Mouse (Mus musculus) limb, embryonic 15.5 days (tissue): ENCODE data around the gene Ryr2. TPM values are rescaled to one million over a fixed set of nuclear protein-coding genes. Genes with fewer than 3 reads are reported as not detected.

ENCODE experiments used
- ATAC-seq: fragments of 200-750 bp; cut with Nextera tagmentation; 2 replicates; pipeline ENCODE4 v1.8.0; 2017; ENCODE audit warnings: low read depth, moderate TSS enrichment; ENCODE audit not compliant: insufficient number of reproducible peaks, low FRiP score, low TSS enrichment
- H3K27ac ChIP-seq: fragments of 300-500 bp; sonication (generic); 2 replicates; pipeline ENCODE4 v1.5.1; 2015; ENCODE audit warnings: moderate library complexity, mild to moderate bottlenecking, inconsistent platforms
- H3K27me3 ChIP-seq: fragments of 300-500 bp; sonication (generic); 2 replicates; pipeline ENCODE4 v1.6.1; 2015; ENCODE audit warnings: inconsistent platforms
- H3K36me3 ChIP-seq: fragments of 300-500 bp; sonication (generic); 2 replicates; pipeline ENCODE4 v1.6.1; 2015; ENCODE audit warnings: inconsistent platforms
- H3K4me1 ChIP-seq: fragments of 300-500 bp; sonication (generic); 2 replicates; pipeline ENCODE4 v1.6.1; 2015; ENCODE audit warnings: inconsistent platforms
- H3K4me2 ChIP-seq: fragments of 300-500 bp; sonication (generic); 2 replicates; pipeline ENCODE4 v1.6.1; 2015; ENCODE audit warnings: mild to moderate bottlenecking, inconsistent platforms
- H3K4me3 ChIP-seq: fragments of 300-500 bp; sonication (generic); 2 replicates; pipeline ENCODE4 v1.5.1; 2015; ENCODE audit warnings: mild to moderate bottlenecking, inconsistent platforms
- H3K9ac ChIP-seq: fragments of 300-500 bp; sonication (generic); 2 replicates; pipeline ENCODE4 v1.6.1; 2015; ENCODE audit warnings: inconsistent platforms
- H3K9me3 ChIP-seq: fragments of 300-500 bp; sonication (generic); 2 replicates; pipeline ENCODE4 v1.6.1; 2016; ENCODE audit warnings: inconsistent platforms
- WGBS: fragments of 180-500 bp; shearing (Covaris S2); methylation state at CpG from one replicate; pipeline ENCODE4 v1.1.7; 2015; 5-methylcytosine and 5-hydroxymethylcytosine counted together
- polyA plus RNA-seq: library from polyadenylated mRNA; unstranded; fragments of >200 nt; fragmentation: Nextera tagmentation; extraction: Ambion mirVana; gene quantifications from 2 replicates; pipeline ENCODE4 v1.2.1, GENCODE M21; 2015

Gene Ryr2
- polyA plus RNA-seq, 1 experiment from 2014 or later, result 0.42 TPM

GRCm38 (mm10) chr13:11891739-11892138 is 215.0 kb downstream of the Ryr2 start:
- Histone ChIP-seq H3K4me2 (no peak overlapping the region), H3K27me3 (no peaks in the 10 kb centered on the region), H3K9ac (no peak overlapping the region), H3K27ac (no peak overlapping the region), H3K4me3 (no peak overlapping the region), H3K4me1 (no peaks in the 10 kb centered on the region), H3K36me3 (no peaks in the 10 kb centered on the region), H3K9me3 (no peaks in the 10 kb centered on the region)
- 79% methylated on average over 3 of the region's 3 CpGs for WGBS
- ATAC-seq, result no peak

GRCm38 (mm10) chr13:11891115-11891514 is 215.6 kb downstream of the Ryr2 start:
- Histone ChIP-seq H3K9ac (no peak overlapping the region), H3K36me3 (no peaks in the 10 kb centered on the region), H3K4me2 (no peak overlapping the region), H3K4me3 (no peak overlapping the region), H3K9me3 (no peaks in the 10 kb centered on the region), H3K27me3 (no peaks in the 10 kb centered on the region), H3K4me1 (no peaks in the 10 kb centered on the region), H3K27ac (no peak overlapping the region)
- ATAC-seq, result no peak
- 70% methylated on average over 3 of the region's 3 CpGs for WGBS

- Histone ChIP-seq H3K4me2 (no peak overlapping the region), H3K9ac (no peak overlapping the region), H3K36me3 (no peaks in the 10 kb centered on the region), H3K27ac (no peak overlapping the region), H3K4me1 (no peaks in the 10 kb centered on the region), H3K4me3 (no peak overlapping the region), H3K27me3 (no peaks in the 10 kb centered on the region), H3K9me3 (no peaks in the 10 kb centered on the region)
- ATAC-seq, result no peak
- 79% methylated on average over 3 of the region's 3 CpGs for WGBS
These were observed 222.6 kb downstream of the Ryr2 start for GRCm38 (mm10) chr13:11884175-11884574.

- Histone ChIP-seq H3K9me3 (no peaks in the 10 kb centered on the region), H3K4me2 (no peak overlapping the region), H3K27ac (no peak overlapping the region), H3K9ac (no peak overlapping the region), H3K4me3 (no peak overlapping the region), H3K4me1 (no peaks in the 10 kb centered on the region), H3K27me3 (no peaks in the 10 kb centered on the region), H3K36me3 (no peaks in the 10 kb centered on the region)
- WGBS, result 78% methylated on average over 4 of the region's 4 CpGs
- no peak for ATAC-seq
These were observed 224.4 kb downstream of the Ryr2 start for GRCm38 (mm10) chr13:11882359-11882758.

GRCm38 (mm10) chr13:11880503-11881227 is 226.1 kb downstream of the Ryr2 start:
- Histone ChIP-seq H3K4me1 (no peaks in the 10 kb centered on the region), H3K4me2 (no peak overlapping the region), H3K27me3 (no peaks in the 10 kb centered on the region), H3K36me3 (no peaks in the 10 kb centered on the region), H3K4me3 (no peak overlapping the region), H3K27ac (no peak overlapping the region), H3K9me3 (no peaks in the 10 kb centered on the region), H3K9ac (no peak overlapping the region)
- no peak for ATAC-seq
- 91% methylated on average over 10 of the region's 10 CpGs for WGBS

- Histone ChIP-seq H3K9me3 (no peaks in the 10 kb centered on the region), H3K4me1 (no peaks in the 10 kb centered on the region), H3K27ac (no peak overlapping the region), H3K9ac (no peak overlapping the region), H3K36me3 (no peaks in the 10 kb centered on the region), H3K27me3 (no peaks in the 10 kb centered on the region), H3K4me2 (no peak overlapping the region), H3K4me3 (no peak overlapping the region)
- no peak for ATAC-seq
- 74% methylated on average over 3 of the region's 3 CpGs for WGBS
These were observed 227.7 kb downstream of the Ryr2 start for GRCm38 (mm10) chr13:11879037-11879436.

- Histone ChIP-seq H3K36me3 (no peaks in the 10 kb centered on the region), H3K4me2 (no peak overlapping the region), H3K9ac (no peak overlapping the region), H3K4me1 (no peaks in the 10 kb centered on the region), H3K9me3 (no peaks in the 10 kb centered on the region), H3K4me3 (no peak overlapping the region), H3K27me3 (no peaks in the 10 kb centered on the region), H3K27ac (no peak overlapping the region)
- ATAC-seq, result no peak
- WGBS, result 4% methylated on average over 1 of the region's 1 CpGs
These were observed 231.9 kb downstream of the Ryr2 start for GRCm38 (mm10) chr13:11874852-11875251.

GRCm38 (mm10) chr13:11869971-11870370 is 236.8 kb downstream of the Ryr2 start:
- no peak overlapping the region for H3K27ac ChIP-seq
- WGBS, result 86% methylated on average over 1 of the region's 1 CpGs
- no peak overlapping the region for H3K9ac ChIP-seq
- no peaks in the 10 kb centered on the region for H3K36me3 ChIP-seq
- H3K4me2 ChIP-seq, result no peak overlapping the region
- H3K9me3 ChIP-seq, result no peaks in the 10 kb centered on the region
- no peaks in the 10 kb centered on the region for H3K27me3 ChIP-seq
- no peak for ATAC-seq
- H3K4me3 ChIP-seq, result no peak overlapping the region
- no peaks in the 10 kb centered on the region for H3K4me1 ChIP-seq

GRCm38 (mm10) chr13:11869486-11869885 is 237.3 kb downstream of the Ryr2 start:
- ATAC-seq, result no peak
- H3K4me2 ChIP-seq, result no peak overlapping the region
- H3K36me3 ChIP-seq, result no peaks in the 10 kb centered on the region
- 69% methylated on average over 2 of the region's 2 CpGs for WGBS
- no peak overlapping the region for H3K27ac ChIP-seq
- no peaks in the 10 kb centered on the region for H3K9me3 ChIP-seq
- no peak overlapping the region for H3K9ac ChIP-seq
- no peaks in the 10 kb centered on the region for H3K27me3 ChIP-seq
- H3K4me1 ChIP-seq, result no peaks in the 10 kb centered on the region
- H3K4me3 ChIP-seq, result no peak overlapping the region

- Histone ChIP-seq H3K4me1 (no peaks in the 10 kb centered on the region), H3K27ac (no peak overlapping the region), H3K4me3 (no peak overlapping the region), H3K4me2 (no peak overlapping the region), H3K9ac (no peak overlapping the region), H3K36me3 (no peaks in the 10 kb centered on the region), H3K27me3 (no peaks in the 10 kb centered on the region), H3K9me3 (no peaks in the 10 kb centered on the region)
- ATAC-seq, result no peak
- 74% methylated on average over 2 of the region's 2 CpGs for WGBS
These were observed 237.8 kb downstream of the Ryr2 start for GRCm38 (mm10) chr13:11868979-11869378.

- no peak overlapping the region for H3K27ac ChIP-seq
- no peaks in the 10 kb centered on the region for H3K4me1 ChIP-seq
- H3K4me3 ChIP-seq, result no peak overlapping the region
- H3K4me2 ChIP-seq, result no peak overlapping the region
- H3K27me3 ChIP-seq, result no peaks in the 10 kb centered on the region
- ATAC-seq, result no peak
- 70% methylated on average over 7 of the region's 7 CpGs for WGBS
- no peak overlapping the region for H3K9ac ChIP-seq
- H3K36me3 ChIP-seq, result no peaks in the 10 kb centered on the region
- H3K9me3 ChIP-seq, result no peaks in the 10 kb centered on the region
These were observed 238.7 kb downstream of the Ryr2 start for GRCm38 (mm10) chr13:11868056-11868455.

- Histone ChIP-seq H3K4me1 (no peaks in the 10 kb centered on the region), H3K27ac (no peak overlapping the region), H3K9me3 (no peaks in the 10 kb centered on the region), H3K36me3 (no peaks in the 10 kb centered on the region), H3K4me3 (no peak overlapping the region), H3K4me2 (no peak overlapping the region), H3K9ac (no peak overlapping the region), H3K27me3 (no peaks in the 10 kb centered on the region)
- ATAC-seq, result no peak
- 85% methylated on average over 3 of the region's 3 CpGs for WGBS
These were observed 241.5 kb downstream of the Ryr2 start for GRCm38 (mm10) chr13:11865261-11865660.

GRCm38 (mm10) chr13:11851691-11852090 is 255.1 kb downstream of the Ryr2 start:
- Histone ChIP-seq H3K9me3 (no peaks in the 10 kb centered on the region), H3K9ac (no peak overlapping the region), H3K36me3 (no peaks in the 10 kb centered on the region), H3K4me2 (no peak overlapping the region), H3K4me3 (no peak overlapping the region), H3K27ac (no peak overlapping the region), H3K4me1 (no peaks in the 10 kb centered on the region), H3K27me3 (no peaks in the 10 kb centered on the region)
- ATAC-seq, result no peak
- 79% methylated on average over 3 of the region's 3 CpGs for WGBS
